Mouse (Mus musculus): ENCODE results near the gene Taok2. TPM values are rescaled to one million over a fixed set of nuclear protein-coding genes. Genes with fewer than 3 reads are reported as not detected.

The Taok2 gene
- polyA plus RNA-seq, 1 experiment from 2014 or later = 34.0 TPM

DNA sequence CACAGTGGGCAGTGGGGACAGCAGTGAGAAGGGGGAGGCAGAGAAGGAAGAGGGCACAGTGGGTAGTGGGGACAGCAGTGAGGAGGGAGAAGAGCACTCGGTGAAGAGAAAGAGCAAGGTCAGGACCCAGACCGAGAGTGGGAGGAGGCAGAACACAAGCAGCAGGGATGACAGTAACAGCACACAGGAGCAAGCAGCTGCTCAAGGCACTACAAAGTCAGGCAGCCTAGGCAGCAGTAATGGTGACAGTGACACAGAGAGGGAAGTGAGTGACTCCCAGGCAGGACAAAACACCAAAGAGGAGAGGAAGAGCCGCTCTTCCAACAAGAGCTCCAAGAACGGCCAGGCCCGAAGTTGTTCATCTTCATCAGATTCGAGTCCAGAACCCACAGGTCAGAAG is 20.7 kb downstream of the Taok2 start:
- DNase-seq (ENCODE audit: low spot score) (no peak), ATAC-seq (ENCODE audit: insufficient read depth, low FRiP score, low TSS enrichment) (no peak)
- peak overlapping the region; percentile 85 for H3K4me2 ChIP-seq (ENCODE audit: low read depth)
- H3K4me1 ChIP-seq (ENCODE audit: control insufficient read depth, insufficient read depth, low read length) = peaks cover 22% of the 10 kb centered on the region
- WGBS = 69% methylated on average over 6 of the region's 6 CpGs
- H3K27ac ChIP-seq (ENCODE audit: low read depth, low read length) = 0 out of 2 replicates have a peak overlapping the region, but pooled peaks have one; percentile 14
- H3K4me3 ChIP-seq (ENCODE audit: low read depth, low read length) = peak overlapping the region; percentile 60; the same call in 1 of the 2 replicates
- peaks cover 18% of the 10 kb centered on the region for H3K36me3 ChIP-seq (ENCODE audit: control insufficient read depth, insufficient read depth, low read length)
- peak overlapping the region; percentile 70 for H3K9ac ChIP-seq (ENCODE audit: low read length)
- H3K27me3 ChIP-seq (ENCODE audit: control insufficient read depth, insufficient read depth, low read length) = no peaks in the 10 kb centered on the region
- H3K9me3 ChIP-seq (ENCODE audit: control insufficient read depth, low read length) = no peaks in the 10 kb centered on the region

DNA sequence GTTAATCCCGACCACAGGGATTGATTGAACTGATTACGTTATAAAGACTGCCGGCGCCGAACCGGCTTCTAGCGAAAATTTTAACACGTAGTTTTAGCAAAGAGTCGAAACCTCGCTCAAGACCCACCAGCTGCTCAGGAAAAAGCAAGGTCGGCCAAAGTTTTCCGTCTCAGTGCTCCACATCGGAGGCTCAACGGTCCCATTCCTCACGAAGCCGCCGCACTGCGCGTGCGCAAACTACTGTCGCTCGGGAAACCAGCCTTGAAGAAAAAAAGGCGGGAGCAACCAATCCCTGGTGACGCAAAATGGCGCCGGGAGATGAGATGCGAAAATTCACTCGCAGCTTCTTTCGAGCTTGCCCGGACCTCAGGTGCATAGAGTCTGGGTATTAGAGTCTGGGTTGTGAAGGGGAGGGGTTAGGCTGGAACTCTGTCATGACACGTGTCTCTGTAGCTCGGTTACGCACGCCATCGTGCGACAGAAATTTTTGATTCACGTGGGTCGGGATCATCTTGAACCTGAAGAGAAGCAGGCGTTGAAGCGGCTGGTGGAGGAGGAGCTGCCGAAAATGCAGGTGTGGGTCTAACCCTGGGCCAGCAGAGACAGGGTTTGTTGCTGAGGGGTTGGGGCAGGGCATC is 22.2 kb downstream of the Taok2 start, which contains the start of gene Ino80e:
TSS of gene Ino80e (minus strand) at position 231 of the 638 bp plus-strand sequence.
- Histone ChIP-seq H3K9me3 (ENCODE audit: control insufficient read depth, low read length) (no peaks in the 10 kb centered on the region), H3K36me3 (ENCODE audit: control insufficient read depth, insufficient read depth, low read length) (peaks cover 15% of the 10 kb centered on the region), H3K4me1 (ENCODE audit: control insufficient read depth, insufficient read depth, low read length) (peaks cover 22% of the 10 kb centered on the region), H3K4me2 (ENCODE audit: low read depth) (peak within 1 kb of the TSS; percentile 85), H3K9ac (ENCODE audit: low read length) (peak within 1 kb of the TSS; percentile 70), H3K27ac (ENCODE audit: low read depth, low read length) (peak within 1 kb of the TSS; percentile 78), H3K4me3 (ENCODE audit: low read depth, low read length) (peak within 1 kb of the TSS; percentile 60), H3K27me3 (ENCODE audit: control insufficient read depth, insufficient read depth, low read length) (no peaks in the 10 kb centered on the region)
- ATAC-seq (ENCODE audit: insufficient read depth, low FRiP score, low TSS enrichment) (peak; percentile 56), DNase-seq (ENCODE audit: low spot score) (peak; percentile 97)
- WGBS = under 1% methylated on average over 41 of the region's 41 CpGs

DNA sequence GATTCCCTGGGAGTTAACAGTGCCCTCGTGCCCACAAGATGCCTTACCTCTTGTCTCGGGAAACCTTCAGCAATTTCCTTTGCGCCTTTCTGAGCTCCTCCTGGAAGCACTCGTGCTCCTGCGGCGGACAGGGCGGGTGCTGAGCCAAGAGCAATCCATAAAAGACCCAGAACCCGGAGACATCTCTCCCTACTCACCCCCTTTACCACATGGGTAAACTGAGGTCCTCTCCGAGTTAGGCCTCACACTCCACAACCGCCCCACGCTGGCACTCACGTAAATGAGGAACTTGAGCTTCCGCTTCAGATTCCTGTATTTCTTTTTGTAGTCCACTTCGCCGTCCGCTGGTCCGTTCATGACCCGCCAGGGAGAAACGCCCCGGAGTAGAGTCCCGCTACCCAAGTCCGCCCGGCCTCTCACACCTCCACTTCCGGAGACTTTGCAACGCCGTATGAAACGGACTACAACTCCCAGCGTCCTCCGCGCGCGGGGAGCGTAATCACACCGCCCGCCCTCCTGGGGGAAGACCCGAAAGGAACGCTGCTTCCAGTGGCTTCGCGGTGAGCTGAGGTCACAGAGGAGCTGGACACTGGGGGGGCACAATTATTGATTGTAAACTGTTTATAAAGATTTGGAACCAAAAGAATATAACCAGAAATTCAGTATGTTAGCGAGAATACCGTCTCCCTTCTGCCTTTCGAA is 22.9 kb downstream of the Taok2 start, which contains the start of gene Hirip3:
TSS of gene Hirip3 (plus strand) at position 544 of the 702 bp plus-strand sequence.
- peaks cover 22% of the 10 kb centered on the region for H3K4me1 ChIP-seq (ENCODE audit: control insufficient read depth, insufficient read depth, low read length)
- peak within 1 kb of the TSS; percentile 85 for H3K4me2 ChIP-seq (ENCODE audit: low read depth)
- peaks cover 13% of the 10 kb centered on the region for H3K36me3 ChIP-seq (ENCODE audit: control insufficient read depth, insufficient read depth, low read length)
- peak within 1 kb of the TSS; percentile 70 for H3K9ac ChIP-seq (ENCODE audit: low read length)
- ATAC-seq (ENCODE audit: insufficient read depth, low FRiP score, low TSS enrichment) = peak; percentile 81
- no peaks in the 10 kb centered on the region for H3K27me3 ChIP-seq (ENCODE audit: control insufficient read depth, insufficient read depth, low read length)
- peak within 1 kb of the TSS; percentile 60 for H3K4me3 ChIP-seq (ENCODE audit: low read depth, low read length)
- DNase-seq (ENCODE audit: low spot score) = peak; percentile 96
- 2% methylated on average over 42 of the region's 42 CpGs for WGBS
- peak within 1 kb of the TSS; percentile 78 for H3K27ac ChIP-seq (ENCODE audit: low read depth, low read length)
- H3K9me3 ChIP-seq (ENCODE audit: control insufficient read depth, low read length) = no peaks in the 10 kb centered on the region

DNA sequence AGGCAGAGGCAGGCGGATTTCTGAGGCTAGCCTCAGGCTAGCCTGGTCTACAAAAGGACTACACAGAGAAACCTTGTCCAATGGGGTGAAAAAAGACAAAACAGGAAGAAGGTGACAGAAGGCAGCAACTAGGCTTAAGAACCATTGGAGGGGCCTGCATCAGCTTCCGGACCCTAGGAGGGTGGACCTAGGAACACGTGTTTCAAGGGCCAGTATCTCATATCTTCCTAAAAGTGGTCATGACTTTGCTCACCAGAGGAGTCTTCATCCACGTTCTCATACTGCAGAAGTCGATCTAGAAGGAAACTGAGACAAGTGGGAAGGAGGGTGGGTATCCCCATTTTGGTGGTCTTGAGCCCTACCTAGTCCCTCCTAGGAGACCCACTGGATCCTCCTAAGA is 23.5 kb downstream of the Taok2 start:
- WGBS = 68% methylated on average over 5 of the region's 5 CpGs
- Histone ChIP-seq H3K27ac (ENCODE audit: low read depth, low read length) (no peak overlapping the region), H3K27me3 (ENCODE audit: control insufficient read depth, insufficient read depth, low read length) (no peaks in the 10 kb centered on the region), H3K4me2 (ENCODE audit: low read depth) (peak overlapping the region; percentile 85), H3K36me3 (ENCODE audit: control insufficient read depth, insufficient read depth, low read length) (peaks cover 8% of the 10 kb centered on the region), H3K9ac (ENCODE audit: low read length) (peak overlapping the region; percentile 70), H3K4me1 (ENCODE audit: control insufficient read depth, insufficient read depth, low read length) (peaks cover 22% of the 10 kb centered on the region), H3K9me3 (ENCODE audit: control insufficient read depth, low read length) (no peaks in the 10 kb centered on the region), H3K4me3 (ENCODE audit: low read depth, low read length) (peak overlapping the region; percentile 60)
- ATAC-seq (ENCODE audit: insufficient read depth, low FRiP score, low TSS enrichment) (no peak), DNase-seq (ENCODE audit: low spot score) (no peak)

DNA sequence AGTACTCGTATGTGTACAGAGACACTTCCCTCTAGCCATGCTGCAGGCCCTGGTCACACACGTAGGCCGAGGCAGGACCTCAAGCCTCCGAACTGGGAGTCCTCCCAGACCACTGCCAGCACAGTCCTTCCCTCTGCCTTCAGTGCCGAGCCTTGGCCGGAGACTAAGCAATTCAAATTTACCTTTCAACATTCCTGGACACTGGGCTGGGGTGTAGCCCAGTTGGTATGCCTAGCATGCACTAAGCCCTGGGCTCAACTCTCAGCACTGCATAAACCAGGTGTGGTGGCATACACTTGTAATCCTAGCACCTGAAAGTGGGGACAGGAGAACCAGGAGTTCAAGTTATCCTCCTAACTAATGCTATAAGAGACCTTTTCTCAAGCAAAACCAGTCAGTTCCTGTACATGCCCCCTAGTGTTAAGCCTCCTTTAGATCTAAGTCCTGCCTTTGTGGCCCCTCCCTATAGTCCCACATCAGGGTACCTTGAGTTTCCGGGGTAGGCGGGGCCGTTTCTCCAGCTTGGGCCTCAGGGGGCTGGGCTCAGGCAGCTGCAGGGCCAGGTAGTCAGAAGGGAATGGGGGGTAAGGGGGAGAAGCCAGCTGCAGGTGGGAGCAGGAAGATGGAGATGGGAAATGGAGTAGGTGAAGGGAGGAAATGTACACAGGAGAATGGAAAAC is 27.6 kb downstream of the Taok2 start:
- Histone ChIP-seq H3K9me3 (ENCODE audit: control insufficient read depth, low read length) (no peaks in the 10 kb centered on the region), H3K36me3 (ENCODE audit: control insufficient read depth, insufficient read depth, low read length) (peaks cover 15% of the 10 kb centered on the region), H3K27ac (ENCODE audit: low read depth, low read length) (no peak overlapping the region), H3K27me3 (ENCODE audit: control insufficient read depth, insufficient read depth, low read length) (no peaks in the 10 kb centered on the region), H3K4me3 (ENCODE audit: low read depth, low read length) (no peak overlapping the region), H3K4me2 (ENCODE audit: low read depth) (no peak overlapping the region), H3K4me1 (ENCODE audit: control insufficient read depth, insufficient read depth, low read length) (peaks cover 4% of the 10 kb centered on the region; the same call in 1 of the 2 replicates), H3K9ac (ENCODE audit: low read length) (no peak overlapping the region)
- 68% methylated on average over 9 of the region's 9 CpGs for WGBS
- DNase-seq (ENCODE audit: low spot score) (no peak), ATAC-seq (ENCODE audit: insufficient read depth, low FRiP score, low TSS enrichment) (no peak)

DNA sequence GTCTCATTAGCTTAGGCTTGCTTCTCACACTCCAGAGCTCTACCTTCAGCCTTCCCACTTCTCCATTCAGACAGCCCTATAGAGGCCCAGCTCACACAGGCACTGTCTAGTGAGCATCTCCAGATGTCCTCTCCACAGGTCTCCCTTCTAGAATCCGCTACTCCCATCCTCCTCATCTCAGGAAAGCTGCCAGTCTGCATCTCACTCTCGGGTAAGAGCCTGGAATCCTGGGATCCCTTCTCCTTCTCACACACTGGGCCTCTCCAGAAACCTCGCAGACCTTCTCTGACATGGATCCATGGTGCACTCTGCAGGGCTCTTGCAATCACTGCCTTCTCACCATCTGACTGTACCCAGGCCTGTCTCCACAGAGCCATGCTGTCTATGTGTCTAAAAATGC is 28.9 kb downstream of the Taok2 start:
- H3K4me2 ChIP-seq (ENCODE audit: low read depth) = no peak overlapping the region
- no peak overlapping the region for H3K4me3 ChIP-seq (ENCODE audit: low read depth, low read length)
- no peak overlapping the region for H3K27ac ChIP-seq (ENCODE audit: low read depth, low read length)
- peaks cover 17% of the 10 kb centered on the region for H3K36me3 ChIP-seq (ENCODE audit: control insufficient read depth, insufficient read depth, low read length)
- H3K9me3 ChIP-seq (ENCODE audit: control insufficient read depth, low read length) = no peaks in the 10 kb centered on the region
- H3K4me1 ChIP-seq (ENCODE audit: control insufficient read depth, insufficient read depth, low read length) = no peaks in the 10 kb centered on the region; the same call in 1 of the 2 replicates
- no peak overlapping the region for H3K9ac ChIP-seq (ENCODE audit: low read length)
- ATAC-seq (ENCODE audit: insufficient read depth, low FRiP score, low TSS enrichment) = no peak
- no peak for DNase-seq (ENCODE audit: low spot score)
- WGBS = 85% methylated on average over 3 of the region's 3 CpGs
- H3K27me3 ChIP-seq (ENCODE audit: control insufficient read depth, insufficient read depth, low read length) = no peaks in the 10 kb centered on the region

DNA sequence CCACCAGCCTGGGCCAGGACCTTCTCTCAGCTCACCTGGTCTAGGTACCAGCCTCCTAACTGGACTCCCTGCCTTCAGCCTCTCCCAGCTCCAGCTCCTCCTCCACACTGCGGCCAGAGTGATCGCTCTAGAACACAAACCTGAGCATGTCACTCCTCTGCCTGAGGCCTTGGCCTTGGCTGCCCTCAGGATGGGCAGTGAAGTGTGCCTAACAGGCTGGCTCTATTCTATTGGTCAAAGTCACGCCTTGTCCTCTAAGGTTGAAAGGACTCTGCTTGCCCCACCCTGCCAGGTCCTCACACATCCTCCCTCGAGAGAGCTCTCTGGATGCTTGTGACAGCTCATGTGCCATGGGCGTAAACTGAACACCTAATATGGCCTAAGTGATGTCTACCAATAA is 31.0 kb downstream of the Taok2 start:
- DNase-seq (ENCODE audit: low spot score) (no peak), ATAC-seq (ENCODE audit: insufficient read depth, low FRiP score, low TSS enrichment) (no peak)
- Histone ChIP-seq H3K27me3 (ENCODE audit: control insufficient read depth, insufficient read depth, low read length) (peaks cover 11% of the 10 kb centered on the region), H3K9ac (ENCODE audit: low read length) (no peak overlapping the region), H3K36me3 (ENCODE audit: control insufficient read depth, insufficient read depth, low read length) (peaks cover 14% of the 10 kb centered on the region), H3K4me1 (ENCODE audit: control insufficient read depth, insufficient read depth, low read length) (peaks cover 3% of the 10 kb centered on the region), H3K27ac (ENCODE audit: low read depth, low read length) (no peak overlapping the region), H3K4me3 (ENCODE audit: low read depth, low read length) (no peak overlapping the region), H3K4me2 (ENCODE audit: low read depth) (no peak overlapping the region), H3K9me3 (ENCODE audit: control insufficient read depth, low read length) (no peaks in the 10 kb centered on the region)
- 88% methylated on average over 5 of the region's 5 CpGs for WGBS

DNA sequence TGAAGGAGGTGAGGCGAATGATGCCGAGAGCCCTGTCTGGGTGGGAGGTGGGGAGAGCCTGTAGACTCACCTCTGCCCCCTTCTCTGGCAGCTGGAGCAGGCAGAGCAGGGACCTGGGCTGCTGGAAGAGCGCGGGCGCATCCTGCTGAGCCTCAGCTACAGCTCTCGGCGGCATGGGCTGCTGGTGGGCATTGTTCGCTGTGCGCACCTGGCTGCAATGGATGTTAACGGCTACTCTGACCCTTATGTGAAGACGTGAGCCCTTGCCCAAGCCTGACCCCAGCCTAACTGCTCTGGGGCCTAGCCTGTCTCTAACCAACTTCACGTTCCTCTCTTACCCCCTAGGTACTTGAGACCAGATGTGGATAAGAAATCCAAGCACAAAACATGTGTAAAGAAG is 33.3 kb downstream of the Taok2 start:
- Histone ChIP-seq H3K27me3 (ENCODE audit: control insufficient read depth, insufficient read depth, low read length) (peaks cover 15% of the 10 kb centered on the region), H3K9me3 (ENCODE audit: control insufficient read depth, low read length) (no peaks in the 10 kb centered on the region), H3K4me2 (ENCODE audit: low read depth) (no peak overlapping the region), H3K27ac (ENCODE audit: low read depth, low read length) (no peak overlapping the region), H3K4me3 (ENCODE audit: low read depth, low read length) (no peak overlapping the region), H3K36me3 (ENCODE audit: control insufficient read depth, insufficient read depth, low read length) (peaks cover 9% of the 10 kb centered on the region), H3K4me1 (ENCODE audit: control insufficient read depth, insufficient read depth, low read length) (peaks cover 12% of the 10 kb centered on the region), H3K9ac (ENCODE audit: low read length) (no peak overlapping the region)
- WGBS = 42% methylated on average over 12 of the region's 12 CpGs
- ATAC-seq (ENCODE audit: insufficient read depth, low FRiP score, low TSS enrichment) (no peak), DNase-seq (ENCODE audit: low spot score) (no peak)

Measured in neural tube, embryonic 11.5 days (tissue).